Mouse (Mus musculus): ENCODE results near the gene Bcor. TPM values are rescaled to one million over a fixed set of nuclear protein-coding genes. Genes with fewer than 3 reads are reported as not detected.

Bcor gene
- total and polyA plus RNA-seq, 2 experiments = 2.8 to 5.6 TPM

GRCm38 (mm10) chrX:12129230-12129629 is 30.9 kb downstream of the Bcor start:
- Histone ChIP-seq H3K36me3 (ENCODE audit: control insufficient read depth, insufficient read depth, low read length) (no peaks in the 10 kb centered on the region), H3K9ac (ENCODE audit: low read depth, low read length) (peak overlapping the region; percentile 55), H3K4me3 (ENCODE audit: insufficient read depth, low read depth, low read length) (no peak overlapping the region), H3K4me1 (ENCODE audit: control insufficient read depth, insufficient read depth, low read length) (peaks cover 18% of the 10 kb centered on the region), H3K27me3 (ENCODE audit: control insufficient read depth, insufficient read depth, low read length) (no peaks in the 10 kb centered on the region), H3K79me2 (ENCODE audit: control insufficient read depth, insufficient read depth, low read length) (no peaks in the 10 kb centered on the region), H3K27ac (replicated peaks; ENCODE audit: insufficient read depth, low read depth, low read length) (no peak overlapping the region)
- 22% methylated on average over 16 of the region's 24 CpGs for WGBS
- no peak for TF ChIP-seq CTCF (IDR thresholded peaks at IDR 0.05; ENCODE audit: low read depth, low read length)
- no peak for TF ChIP-seq POLR2A (IDR thresholded peaks at IDR 0.05; ENCODE audit: extremely low read depth, insufficient read depth, low read length)
- DNase-seq (ENCODE audit: extremely low read depth, low read depth, low spot score) = peak; percentile 35

GRCm38 (mm10) chrX:12128165-12129083 is 31.7 kb downstream of the Bcor start:
- Histone ChIP-seq H3K9ac (ENCODE audit: low read depth, low read length) (peak overlapping the region; percentile 55), H3K27ac (replicated peaks; ENCODE audit: insufficient read depth, low read depth, low read length) (no peak overlapping the region), H3K4me1 (ENCODE audit: control insufficient read depth, insufficient read depth, low read length) (peaks cover 15% of the 10 kb centered on the region), H3K79me2 (ENCODE audit: control insufficient read depth, insufficient read depth, low read length) (no peaks in the 10 kb centered on the region), H3K36me3 (ENCODE audit: control insufficient read depth, insufficient read depth, low read length) (no peaks in the 10 kb centered on the region), H3K27me3 (ENCODE audit: control insufficient read depth, insufficient read depth, low read length) (no peaks in the 10 kb centered on the region), H3K4me3 (ENCODE audit: insufficient read depth, low read depth, low read length) (peak overlapping the region; percentile 61; the same call in 1 of the 2 replicates)
- TF ChIP-seq CTCF (IDR thresholded peaks at IDR 0.05; ENCODE audit: low read depth, low read length) (no peak), POLR2A (IDR thresholded peaks at IDR 0.05; ENCODE audit: extremely low read depth, insufficient read depth, low read length) (no peak)
- 2% methylated on average over 50 of the region's 72 CpGs for WGBS
- no peak for DNase-seq (ENCODE audit: extremely low read depth, low read depth, low spot score)

DNA sequence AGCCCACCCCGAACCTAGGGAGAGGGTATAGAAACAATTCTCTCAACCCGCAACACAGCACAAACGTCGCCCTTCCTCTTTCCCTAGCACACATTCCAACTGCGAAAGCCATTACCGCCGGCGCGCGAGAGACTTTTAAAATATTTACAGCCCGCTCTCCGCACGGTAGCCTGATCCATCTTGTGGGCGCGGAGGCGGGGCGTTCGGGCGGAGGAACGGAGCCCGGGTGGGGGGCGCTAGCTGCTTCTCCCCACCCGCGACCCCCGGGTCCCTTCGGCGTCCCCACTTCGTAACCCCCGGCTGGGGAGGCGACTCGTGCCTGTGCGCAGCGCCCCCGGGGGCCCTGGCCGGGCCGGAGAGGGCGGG is 32.4 kb downstream of the Bcor start:
- Histone ChIP-seq H3K9ac (ENCODE audit: low read depth, low read length) (peak overlapping the region; percentile 21), H3K36me3 (ENCODE audit: control insufficient read depth, insufficient read depth, low read length) (no peaks in the 10 kb centered on the region), H3K79me2 (ENCODE audit: control insufficient read depth, insufficient read depth, low read length) (no peaks in the 10 kb centered on the region), H3K4me3 (ENCODE audit: insufficient read depth, low read depth, low read length) (peak overlapping the region; percentile 61; the same call in 1 of the 2 replicates), H3K4me1 (ENCODE audit: control insufficient read depth, insufficient read depth, low read length) (peaks cover 14% of the 10 kb centered on the region), H3K27ac (replicated peaks; ENCODE audit: insufficient read depth, low read depth, low read length) (no peak overlapping the region), H3K27me3 (ENCODE audit: control insufficient read depth, insufficient read depth, low read length) (no peaks in the 10 kb centered on the region)
- WGBS = 2% methylated on average over 24 of the region's 37 CpGs
- DNase-seq (ENCODE audit: extremely low read depth, low read depth, low spot score) = no peak
- no peak for TF ChIP-seq CTCF (IDR thresholded peaks at IDR 0.05; ENCODE audit: low read depth, low read length)
- TF ChIP-seq POLR2A (IDR thresholded peaks at IDR 0.05; ENCODE audit: extremely low read depth, insufficient read depth, low read length) = no peak

DNA sequence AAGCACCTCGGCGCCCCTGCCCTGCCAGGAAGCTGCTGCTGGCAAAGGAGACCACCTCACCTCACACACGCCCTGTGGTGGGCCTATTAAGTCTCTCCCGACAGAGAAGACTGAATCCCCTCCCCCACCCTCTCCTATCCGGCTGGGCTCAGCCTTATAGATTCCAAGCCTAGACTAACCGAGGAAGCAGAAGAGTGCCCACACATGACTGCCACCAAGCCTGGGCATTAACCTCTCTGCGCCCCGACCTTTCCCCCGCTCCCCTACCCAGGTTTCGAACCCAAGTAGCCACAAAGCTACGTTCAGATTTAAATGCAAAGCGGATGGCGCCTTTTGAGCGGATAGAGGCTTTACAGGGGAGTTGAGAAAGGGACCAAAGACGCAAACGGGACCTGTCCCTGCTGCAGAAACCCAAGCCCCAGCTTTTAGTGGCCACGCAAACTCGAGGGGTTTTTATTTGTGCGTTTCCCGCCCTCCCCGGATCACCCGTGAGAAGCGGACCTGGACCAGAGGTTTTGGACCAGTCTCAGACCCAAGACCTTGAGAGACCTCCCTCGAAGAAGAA is 33.0 kb downstream of the Bcor start:
- Histone ChIP-seq H3K4me3 (ENCODE audit: insufficient read depth, low read depth, low read length) (no peak overlapping the region), H3K4me1 (ENCODE audit: control insufficient read depth, insufficient read depth, low read length) (peaks cover 10% of the 10 kb centered on the region), H3K27ac (replicated peaks; ENCODE audit: insufficient read depth, low read depth, low read length) (no peak overlapping the region), H3K27me3 (ENCODE audit: control insufficient read depth, insufficient read depth, low read length) (no peaks in the 10 kb centered on the region), H3K79me2 (ENCODE audit: control insufficient read depth, insufficient read depth, low read length) (no peaks in the 10 kb centered on the region), H3K36me3 (ENCODE audit: control insufficient read depth, insufficient read depth, low read length) (no peaks in the 10 kb centered on the region), H3K9ac (ENCODE audit: low read depth, low read length) (no peak overlapping the region)
- WGBS = 53% methylated on average over 24 of the region's 24 CpGs
- DNase-seq (ENCODE audit: extremely low read depth, low read depth, low spot score) = no peak
- TF ChIP-seq POLR2A (IDR thresholded peaks at IDR 0.05; ENCODE audit: extremely low read depth, insufficient read depth, low read length) = no peak
- TF ChIP-seq CTCF (IDR thresholded peaks at IDR 0.05; ENCODE audit: low read depth, low read length) = no peak

GRCm38 (mm10) chrX:12126408-12127105 is 33.6 kb downstream of the Bcor start:
- H3K79me2 ChIP-seq (ENCODE audit: control insufficient read depth, insufficient read depth, low read length) = no peaks in the 10 kb centered on the region
- peaks cover 8% of the 10 kb centered on the region; the same call in 1 of the 2 replicates for H3K4me1 ChIP-seq (ENCODE audit: control insufficient read depth, insufficient read depth, low read length)
- H3K27ac ChIP-seq (replicated peaks; ENCODE audit: insufficient read depth, low read depth, low read length) = no peak overlapping the region
- no peaks in the 10 kb centered on the region for H3K36me3 ChIP-seq (ENCODE audit: control insufficient read depth, insufficient read depth, low read length)
- DNase-seq (ENCODE audit: extremely low read depth, low read depth, low spot score) = no peak
- H3K27me3 ChIP-seq (ENCODE audit: control insufficient read depth, insufficient read depth, low read length) = no peaks in the 10 kb centered on the region
- 84% methylated on average over 21 of the region's 22 CpGs for WGBS
- H3K4me3 ChIP-seq (ENCODE audit: insufficient read depth, low read depth, low read length) = no peak overlapping the region
- no peak overlapping the region for H3K9ac ChIP-seq (ENCODE audit: low read depth, low read length)
- TF ChIP-seq POLR2A (IDR thresholded peaks at IDR 0.05; ENCODE audit: extremely low read depth, insufficient read depth, low read length) (no peak), CTCF (IDR thresholded peaks at IDR 0.05; ENCODE audit: low read depth, low read length) (no peak)

All from liver, adult 2 months (tissue).